Mouse (Mus musculus) effector memory CD4-positive, alpha-beta T cell, adult 5 months (primary cell): ENCODE results near the gene Uchl5. TPM values are rescaled to one million over a fixed set of nuclear protein-coding genes. Genes with fewer than 3 reads are reported as not detected.

Experiments used
- polyA plus RNA-seq: library from polyadenylated mRNA; unstranded; fragments of 100-300 nt; shearing (Covaris generic); gene quantifications from one replicate; pipeline ENCODE4 v1.2.1, GENCODE M21; 2017

Uchl5 gene
- polyA plus RNA-seq, result 48.9 TPM

GRCm38 (mm10) chr1:143776446-143777411, at the start of gene Uchl5, which contains the start of gene Trove2:
Gene Uchl5 (plus strand): TSS chr1:143777272.
Gene Trove2 (minus strand): TSS chr1:143777068.

Other genes with a start within 250 kb of the Uchl5 start
- 0.32 TPM for gene B3galt2, start 136.6 kb upstream of the Uchl5 start, polyA plus RNA-seq
- gene Cdc73, start 74.4 kb upstream of the Uchl5 start, polyA plus RNA-seq, result 88.1 TPM
- gene Glrx2, start 60.9 kb upstream of the Uchl5 start, polyA plus RNA-seq, result 55.3 TPM
- gene Trove2, start 204 bp upstream of the Uchl5 start, polyA plus RNA-seq, result 4.5 TPM
- gene Rgs2, start 226.9 kb downstream of the Uchl5 start, polyA plus RNA-seq, result 246 TPM